Mouse (Mus musculus): ENCODE data around the gene Dnm3. TPM values are rescaled to one million over a fixed set of nuclear protein-coding genes. Genes with fewer than 3 reads are reported as not detected.

Dnm3 gene
- polyA plus RNA-seq, 1 experiment from 2014 or later, result 1.1 TPM

DNA sequence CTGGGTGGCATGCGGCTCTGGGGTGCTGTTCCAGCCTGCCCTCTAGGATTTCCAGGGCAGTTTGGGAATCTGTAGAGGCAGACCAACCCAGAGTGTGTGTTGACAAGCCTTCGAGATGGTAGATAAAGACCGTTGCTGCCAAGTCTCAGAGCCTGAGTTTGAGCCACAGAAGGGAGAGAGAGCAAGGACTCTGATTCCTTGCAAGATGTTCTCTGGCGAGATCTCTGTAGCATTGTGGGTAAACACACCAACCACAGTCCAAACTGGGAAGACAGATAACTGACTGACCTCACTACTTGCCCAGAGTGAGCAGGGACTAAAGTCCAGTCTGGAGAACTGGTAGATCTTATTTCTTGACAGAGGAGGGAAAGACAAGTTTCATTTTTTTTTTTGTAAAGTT is 464.3 kb downstream of the Dnm3 start:
- WGBS (ENCODE audit: insufficient replicate concordance), result 23% methylated on average over 4 of the region's 4 CpGs
- no peaks in the 10 kb centered on the region for H3K27me3 ChIP-seq (replicated peaks)
- no peaks in the 10 kb centered on the region for H3K9me3 ChIP-seq (replicated peaks)
- H3K27ac ChIP-seq, result no peak overlapping the region
- H3K36me3 ChIP-seq, result no peaks in the 10 kb centered on the region
- H3K4me2 ChIP-seq, result no peak overlapping the region
- no peak for ATAC-seq
- no peak overlapping the region for H3K9ac ChIP-seq
- 0 out of 2 replicates have a peak, but pooled peaks cover 7% of the 10 kb centered on the region for H3K4me1 ChIP-seq
- H3K4me3 ChIP-seq, result no peak overlapping the region

DNA sequence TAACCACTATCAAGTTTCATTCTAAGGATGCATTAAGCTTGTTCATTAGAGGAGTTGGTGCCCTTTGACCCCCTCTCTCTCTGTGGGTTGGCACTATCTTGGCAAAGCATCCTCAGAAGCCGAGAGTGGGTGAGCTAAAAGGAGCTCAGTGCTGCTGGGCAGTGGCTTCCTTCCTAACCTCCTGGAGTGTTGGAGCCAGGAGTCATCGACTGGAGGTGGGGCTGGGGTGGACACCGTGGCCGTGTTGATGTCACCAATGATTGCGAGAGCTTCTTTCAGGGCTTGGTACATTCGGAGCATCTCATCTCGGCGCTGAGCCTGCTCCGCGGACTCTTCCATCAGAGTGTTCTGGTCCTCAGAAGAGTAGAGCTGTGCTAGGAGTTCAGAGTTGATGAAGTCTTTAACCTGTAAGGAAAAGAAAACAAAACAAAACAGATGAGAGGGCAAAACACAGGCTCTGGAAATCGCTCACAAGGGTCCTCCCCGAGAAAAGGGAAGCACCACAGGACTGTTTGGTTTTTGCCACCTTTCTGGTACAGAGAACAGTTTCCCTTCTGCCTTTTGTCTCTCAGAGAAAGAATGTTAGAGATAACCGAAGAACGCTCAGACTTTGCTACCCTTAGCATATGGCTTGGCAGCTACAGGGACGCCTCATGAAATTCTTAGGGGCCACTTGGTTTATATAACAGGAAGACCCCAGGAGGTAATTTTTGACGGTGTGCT is 466.1 kb downstream of the Dnm3 start:
- H3K27ac ChIP-seq, result no peak overlapping the region
- 61% methylated on average over 16 of the region's 16 CpGs for WGBS (ENCODE audit: insufficient replicate concordance)
- H3K36me3 ChIP-seq, result no peaks in the 10 kb centered on the region
- no peaks in the 10 kb centered on the region for H3K27me3 ChIP-seq (replicated peaks)
- no peak for ATAC-seq
- no peak overlapping the region for H3K9ac ChIP-seq
- H3K4me2 ChIP-seq, result no peak overlapping the region
- no peak overlapping the region for H3K4me3 ChIP-seq
- H3K4me1 ChIP-seq, result no peaks in the 10 kb centered on the region
- no peaks in the 10 kb centered on the region for H3K9me3 ChIP-seq (replicated peaks)

GRCm38 (mm10) chr1:162009086-162009485 is 468.7 kb downstream of the Dnm3 start:
- Histone ChIP-seq H3K27me3 (replicated peaks) (no peaks in the 10 kb centered on the region), H3K4me1 (no peaks in the 10 kb centered on the region), H3K9me3 (replicated peaks) (no peaks in the 10 kb centered on the region), H3K4me3 (no peak overlapping the region), H3K27ac (no peak overlapping the region), H3K36me3 (no peaks in the 10 kb centered on the region), H3K4me2 (no peak overlapping the region), H3K9ac (no peak overlapping the region)
- ATAC-seq, result no peak
- WGBS (ENCODE audit: insufficient replicate concordance), result 69% methylated on average over 8 of the region's 8 CpGs

DNA sequence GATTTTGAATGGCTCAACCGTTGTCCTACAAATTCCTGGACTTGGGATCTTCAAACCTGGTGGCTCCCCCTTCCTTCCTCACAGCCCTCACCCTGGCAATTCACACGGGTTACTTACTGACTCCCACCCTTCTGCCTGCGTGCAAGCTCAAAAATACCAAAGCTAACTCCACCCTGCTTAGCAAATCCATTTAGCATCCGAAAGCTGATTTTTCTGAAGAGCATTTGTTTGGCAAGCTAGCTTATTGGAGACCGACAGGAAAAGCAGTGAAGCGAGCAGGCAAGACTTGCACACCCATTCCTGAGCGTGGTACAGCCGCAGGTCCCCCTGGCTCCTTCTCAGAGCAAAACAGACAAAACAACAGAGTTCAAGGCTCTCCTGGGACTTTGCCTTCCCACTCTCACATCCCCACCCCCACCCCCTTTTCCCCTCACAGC is 469.2 kb downstream of the Dnm3 start:
- ATAC-seq, result no peak
- 47% methylated on average over 8 of the region's 8 CpGs for WGBS (ENCODE audit: insufficient replicate concordance)
- H3K4me3 ChIP-seq, result no peak overlapping the region
- no peak overlapping the region for H3K27ac ChIP-seq
- no peaks in the 10 kb centered on the region for H3K4me1 ChIP-seq
- no peaks in the 10 kb centered on the region for H3K36me3 ChIP-seq
- H3K9me3 ChIP-seq (replicated peaks), result no peaks in the 10 kb centered on the region
- no peaks in the 10 kb centered on the region for H3K27me3 ChIP-seq (replicated peaks)
- no peak overlapping the region for H3K9ac ChIP-seq
- H3K4me2 ChIP-seq, result no peak overlapping the region

DNA sequence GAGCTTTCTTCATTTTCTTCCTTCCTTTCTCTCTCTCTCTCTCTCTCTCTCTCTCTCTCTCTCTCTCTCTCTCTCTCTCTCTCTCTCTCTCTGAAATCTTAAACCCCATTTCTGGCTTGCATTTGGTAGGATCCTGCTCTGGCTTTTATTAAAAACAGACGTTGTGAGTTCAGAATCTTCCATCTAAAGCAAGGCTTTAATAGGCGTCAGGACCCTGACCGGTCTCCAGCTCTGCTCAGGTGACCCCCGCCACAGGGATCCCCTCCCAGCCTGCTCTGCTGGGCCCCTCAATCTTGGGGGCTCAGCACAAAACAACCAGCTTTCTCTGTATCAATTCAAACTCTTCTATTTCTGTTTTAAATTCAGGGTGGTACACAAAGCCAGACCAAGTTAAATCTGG is 469.6 kb downstream of the Dnm3 start:
- no peak overlapping the region for H3K27ac ChIP-seq

GRCm38 (mm10) chr1:162006109-162006508 is 471.7 kb downstream of the Dnm3 start:
- H3K36me3 ChIP-seq, result no peaks in the 10 kb centered on the region
- no peaks in the 10 kb centered on the region for H3K9me3 ChIP-seq (replicated peaks)
- no peak overlapping the region for H3K27ac ChIP-seq
- no peak for ATAC-seq
- no peaks in the 10 kb centered on the region for H3K27me3 ChIP-seq (replicated peaks)
- no peak overlapping the region for H3K4me3 ChIP-seq
- no peaks in the 10 kb centered on the region for H3K4me1 ChIP-seq
- no peak overlapping the region for H3K4me2 ChIP-seq
- no peak overlapping the region for H3K9ac ChIP-seq
- 46% methylated on average over 9 of the region's 9 CpGs for WGBS (ENCODE audit: insufficient replicate concordance)

More for the DNA sequence above, 469.6 kb downstream of the Dnm3 start:
- Histone ChIP-seq H3K4me1 (no peaks in the 10 kb centered on the region), H3K36me3 (no peaks in the 10 kb centered on the region), H3K9me3 (replicated peaks) (no peaks in the 10 kb centered on the region), H3K4me2 (no peak overlapping the region), H3K27me3 (replicated peaks) (no peaks in the 10 kb centered on the region), H3K4me3 (no peak overlapping the region), H3K9ac (no peak overlapping the region)
- 65% methylated on average over 4 of the region's 4 CpGs for WGBS (ENCODE audit: insufficient replicate concordance)
- ATAC-seq, result no peak

- H3K9ac ChIP-seq, result no peak overlapping the region
- no peaks in the 10 kb centered on the region for H3K27me3 ChIP-seq (replicated peaks)
- WGBS (ENCODE audit: insufficient replicate concordance), result 60% methylated on average over 23 of the region's 23 CpGs
- peak overlapping the region; percentile 21 for H3K4me2 ChIP-seq
- no peaks in the 10 kb centered on the region for H3K9me3 ChIP-seq (replicated peaks)
- no peaks in the 10 kb centered on the region for H3K4me1 ChIP-seq
- H3K4me3 ChIP-seq, result no peak overlapping the region
- H3K27ac ChIP-seq, result peak overlapping the region; percentile 0; the same call in 1 of the 2 replicates
- H3K36me3 ChIP-seq, result no peaks in the 10 kb centered on the region
- ATAC-seq, result no peak
Observed at GRCm38 (mm10) chr1:162004821-162005770, 472.7 kb downstream of the Dnm3 start.

GRCm38 (mm10) chr1:162004518-162004780 is 473.4 kb downstream of the Dnm3 start:
- no peak for ATAC-seq
- Histone ChIP-seq H3K27me3 (replicated peaks) (no peaks in the 10 kb centered on the region), H3K4me2 (no peak overlapping the region), H3K4me3 (no peak overlapping the region), H3K9me3 (replicated peaks) (no peaks in the 10 kb centered on the region), H3K36me3 (no peaks in the 10 kb centered on the region), H3K9ac (no peak overlapping the region), H3K27ac (no peak overlapping the region), H3K4me1 (no peaks in the 10 kb centered on the region)
- 54% methylated on average over 7 of the region's 7 CpGs for WGBS (ENCODE audit: insufficient replicate concordance)

- no peaks in the 10 kb centered on the region for H3K27me3 ChIP-seq (replicated peaks)
- no peaks in the 10 kb centered on the region for H3K36me3 ChIP-seq
- H3K4me3 ChIP-seq, result no peak overlapping the region
- no peak for ATAC-seq
- H3K4me2 ChIP-seq, result no peak overlapping the region
- 69% methylated on average over 14 of the region's 14 CpGs for WGBS (ENCODE audit: insufficient replicate concordance)
- H3K27ac ChIP-seq, result no peak overlapping the region
- no peak overlapping the region for H3K9ac ChIP-seq
- no peaks in the 10 kb centered on the region for H3K4me1 ChIP-seq
- H3K9me3 ChIP-seq (replicated peaks), result no peaks in the 10 kb centered on the region
Observed at GRCm38 (mm10) chr1:162003729-162004517, 473.9 kb downstream of the Dnm3 start.

- no peaks in the 10 kb centered on the region; the same call in 1 of the 2 replicates for H3K4me1 ChIP-seq
- H3K9ac ChIP-seq, result no peak overlapping the region
- no peak for ATAC-seq
- H3K4me2 ChIP-seq, result no peak overlapping the region
- WGBS (ENCODE audit: insufficient replicate concordance), result 74% methylated on average over 8 of the region's 8 CpGs
- H3K4me3 ChIP-seq, result no peak overlapping the region
- H3K27ac ChIP-seq, result no peak overlapping the region
- H3K9me3 ChIP-seq (replicated peaks), result no peaks in the 10 kb centered on the region
- H3K27me3 ChIP-seq (replicated peaks), result no peaks in the 10 kb centered on the region
- H3K36me3 ChIP-seq, result no peaks in the 10 kb centered on the region
Observed at GRCm38 (mm10) chr1:162001328-162001727, 476.5 kb downstream of the Dnm3 start.

GRCm38 (mm10) chr1:161999882-162000371 is 477.9 kb downstream of the Dnm3 start:
- 12% methylated on average over 4 of the region's 4 CpGs for WGBS (ENCODE audit: insufficient replicate concordance)
- Histone ChIP-seq H3K27ac (no peak overlapping the region; the same call in 1 of the 2 replicates), H3K9ac (no peak overlapping the region), H3K4me1 (no peaks in the 10 kb centered on the region; the same call in 1 of the 2 replicates), H3K36me3 (no peaks in the 10 kb centered on the region), H3K27me3 (replicated peaks) (no peaks in the 10 kb centered on the region), H3K9me3 (replicated peaks) (no peaks in the 10 kb centered on the region), H3K4me3 (no peak overlapping the region), H3K4me2 (peak overlapping the region; percentile 35)
- no peak for ATAC-seq
